Mouse (Mus musculus) midbrain, embryonic 11.5 days (tissue): Measurements from ENCODE around the gene Bcan. TPM values are rescaled to one million over a fixed set of nuclear protein-coding genes. Genes with fewer than 3 reads are reported as not detected.

Source experiments
- ATAC-seq: fragments of 200-750 bp; cut with Nextera tagmentation; 2 replicates; pipeline ENCODE4 v1.8.0; 2017; ENCODE audit warnings: moderate TSS enrichment, moderate library complexity; ENCODE audit not compliant: low FRiP score
- DNase-seq: peaks from one replicate; pipeline ENCODE4 v3.0.0; 2015; ENCODE audit warnings: low spot score; ENCODE audit errors: missing footprints
- H3K27ac ChIP-seq: fragments of 300-500 bp; sonication (generic); 2 replicates; pipeline ENCODE4 v1.5.1; 2014; ENCODE audit warnings: low read depth, low read length
- H3K27me3 ChIP-seq: fragments of 300-500 bp; sonication (generic); 2 replicates; pipeline ENCODE4 v1.6.1; 2014; ENCODE audit warnings: mild to moderate bottlenecking, low read length, moderate library complexity, mixed read lengths; ENCODE audit not compliant: control insufficient read depth, insufficient read depth
- H3K36me3 ChIP-seq: fragments of 300-500 bp; sonication (generic); 2 replicates; pipeline ENCODE4 v1.6.1; 2014; ENCODE audit warnings: mild to moderate bottlenecking, low read length, moderate library complexity, mixed read lengths; ENCODE audit not compliant: control insufficient read depth, insufficient read depth
- H3K4me1 ChIP-seq: fragments of 300-500 bp; sonication (generic); 2 replicates; pipeline ENCODE4 v1.6.1; 2014; ENCODE audit warnings: low read length; ENCODE audit not compliant: control insufficient read depth, insufficient read depth
- H3K4me2 ChIP-seq: fragments of 300-500 bp; sonication (generic); 2 replicates; pipeline ENCODE4 v1.6.1; 2014; ENCODE audit warnings: mild to moderate bottlenecking, moderate library complexity
- H3K4me3 ChIP-seq: fragments of 300-500 bp; sonication (generic); 2 replicates; pipeline ENCODE4 v1.5.1; 2014; ENCODE audit warnings: low read depth, low read length
- H3K9ac ChIP-seq: fragments of 300-500 bp; sonication (generic); 2 replicates; pipeline ENCODE4 v1.6.1; 2014; ENCODE audit warnings: low read length
- H3K9me3 ChIP-seq: fragments of 300-500 bp; sonication (generic); 2 replicates; pipeline ENCODE4 v1.6.1; 2016; ENCODE audit warnings: low read length; ENCODE audit not compliant: control insufficient read depth
- WGBS: fragments of 180-500 bp; shearing (Covaris S2); extraction: QIAGEN DNeasy Blood & Tissue Kit; methylation state at CpG from one replicate; pipeline ENCODE4 v1.1.7; 2014; 5-methylcytosine and 5-hydroxymethylcytosine counted together
- polyA plus RNA-seq: library from polyadenylated mRNA; unstranded; fragments of >200 nt; fragmentation: Nextera tagmentation; extraction: Ambion mirVana; gene quantifications from 2 replicates; pipeline ENCODE4 v1.2.1, GENCODE M21; 2014

The Bcan gene
- polyA plus RNA-seq, 1 experiment from 2014 or later: 0.44 TPM

GRCm38 (mm10) chr3:87949266-87949954 lies 50.6 kb downstream of the Bcan start:
- Histone ChIP-seq H3K4me2 (peak overlapping the region; percentile 83), H3K27ac (peak overlapping the region; percentile 90), H3K9me3 (no peaks in the 10 kb centered on the region), H3K27me3 (no peaks in the 10 kb centered on the region), H3K36me3 (no peaks in the 10 kb centered on the region), H3K4me1 (peaks cover 81% of the 10 kb centered on the region), H3K9ac (peak overlapping the region; percentile 80), H3K4me3 (peak overlapping the region; percentile 56)
- peak; percentile 93 for DNase-seq
- no peak for ATAC-seq
- under 1% methylated on average over 16 of the region's 16 CpGs for WGBS

GRCm38 (mm10) chr3:87948378-87949265 lies 51.4 kb downstream of the Bcan start, which contains the start of gene Crabp2:
Gene Crabp2, plus strand, starts transcription at chr3:87948666.
- peak within 1 kb of the TSS; percentile 83 for H3K4me2 ChIP-seq

DNA sequence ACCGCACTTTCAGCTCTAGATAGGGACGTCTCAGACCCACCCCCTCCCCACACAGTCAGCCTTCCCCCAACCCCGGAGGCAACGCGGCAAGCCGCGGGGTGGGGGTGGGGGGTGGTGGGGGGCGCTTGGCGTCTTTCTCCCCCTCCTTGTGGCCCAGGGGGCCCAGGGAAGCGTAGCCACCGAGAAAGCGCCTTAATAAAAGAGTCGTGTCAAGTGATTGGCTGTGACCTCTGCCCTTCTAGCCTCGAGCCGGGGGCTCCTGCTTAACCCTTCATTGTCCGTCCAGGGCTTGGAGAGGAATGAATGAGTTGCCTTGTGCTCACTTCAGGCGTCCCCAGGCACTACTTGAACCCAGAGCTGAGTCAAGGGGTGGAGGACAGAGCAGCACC lies 52.2 kb downstream of the Bcan start:
- Histone ChIP-seq H3K4me3 (peak overlapping the region; percentile 56), H3K9ac (peak overlapping the region; percentile 80), H3K27me3 (no peaks in the 10 kb centered on the region), H3K36me3 (no peaks in the 10 kb centered on the region), H3K27ac (peak overlapping the region; percentile 90), H3K9me3 (no peaks in the 10 kb centered on the region), H3K4me2 (peak overlapping the region; percentile 83), H3K4me1 (peaks cover 81% of the 10 kb centered on the region)
- ATAC-seq (peak; percentile 50), DNase-seq (peak; percentile 96)
- 1% methylated on average over 13 of the region's 17 CpGs for WGBS

More at GRCm38 (mm10) chr3:87948378-87949265, 51.4 kb downstream of the Bcan start, which contains the start of gene Crabp2:
- Histone ChIP-seq H3K9ac (peak within 1 kb of the TSS; percentile 80), H3K27ac (peak within 1 kb of the TSS; percentile 90), H3K36me3 (no peaks in the 10 kb centered on the region), H3K4me1 (peaks cover 84% of the 10 kb centered on the region), H3K4me3 (peak within 1 kb of the TSS; percentile 56), H3K9me3 (no peaks in the 10 kb centered on the region), H3K27me3 (no peaks in the 10 kb centered on the region)
- DNase-seq (peak; percentile 96), ATAC-seq (peak; percentile 23)
- under 1% methylated on average over 35 of the region's 35 CpGs for WGBS

- Histone ChIP-seq H3K27me3 (no peaks in the 10 kb centered on the region), H3K36me3 (peaks cover 2% of the 10 kb centered on the region; the same call in 1 of the 2 replicates), H3K4me3 (peak overlapping the region; percentile 56), H3K9ac (peak overlapping the region; percentile 80), H3K4me2 (peak overlapping the region; percentile 83), H3K27ac (peak overlapping the region; percentile 90), H3K4me1 (peaks cover 75% of the 10 kb centered on the region), H3K9me3 (no peaks in the 10 kb centered on the region)
- DNase-seq (peak; percentile 97), ATAC-seq (peak; percentile 17)
- 2% methylated on average over 26 of the region's 26 CpGs for WGBS
Observed at GRCm38 (mm10) chr3:87947056-87947810, 52.8 kb downstream of the Bcan start.

DNA sequence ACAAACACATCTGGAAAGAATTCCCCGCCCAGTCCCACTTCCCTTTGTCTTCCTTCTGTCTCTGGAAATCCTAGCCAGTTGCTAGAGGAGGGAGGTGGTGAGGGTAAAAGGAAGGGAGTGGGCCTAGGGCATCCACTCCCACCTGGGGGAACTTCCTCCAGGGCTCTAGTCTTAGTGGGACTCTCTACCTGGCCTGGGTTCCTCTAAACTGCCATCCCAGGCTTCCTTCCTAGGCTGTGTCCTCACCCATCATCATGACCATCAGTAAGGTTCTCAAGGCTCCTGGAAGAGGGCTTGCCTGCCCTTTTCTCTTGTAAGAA lies 53.5 kb downstream of the Bcan start:
- H3K4me1 ChIP-seq: peaks cover 68% of the 10 kb centered on the region
- H3K9ac ChIP-seq: peak overlapping the region; percentile 80

GRCm38 (mm10) chr3:87945781-87946540 lies 54.1 kb downstream of the Bcan start:
- ATAC-seq: no peak
- Histone ChIP-seq H3K9ac (peak overlapping the region; percentile 80), H3K36me3 (peaks cover 13% of the 10 kb centered on the region), H3K27ac (peak overlapping the region; percentile 90), H3K4me3 (no peak overlapping the region), H3K9me3 (no peaks in the 10 kb centered on the region), H3K4me1 (peaks cover 63% of the 10 kb centered on the region), H3K4me2 (peak overlapping the region; percentile 13), H3K27me3 (no peaks in the 10 kb centered on the region)
- WGBS: 1% methylated on average over 12 of the region's 12 CpGs
- DNase-seq: peak; percentile 90

More for the DNA sequence above, 53.5 kb downstream of the Bcan start:
- 6% methylated on average over 1 of the region's 1 CpGs for WGBS
- Histone ChIP-seq H3K4me3 (no peak overlapping the region), H3K27ac (peak overlapping the region; percentile 90), H3K9me3 (no peaks in the 10 kb centered on the region), H3K27me3 (no peaks in the 10 kb centered on the region), H3K36me3 (peaks cover 9% of the 10 kb centered on the region), H3K4me2 (no peak overlapping the region)
- ATAC-seq (no peak), DNase-seq (peak; percentile 92)

DNA sequence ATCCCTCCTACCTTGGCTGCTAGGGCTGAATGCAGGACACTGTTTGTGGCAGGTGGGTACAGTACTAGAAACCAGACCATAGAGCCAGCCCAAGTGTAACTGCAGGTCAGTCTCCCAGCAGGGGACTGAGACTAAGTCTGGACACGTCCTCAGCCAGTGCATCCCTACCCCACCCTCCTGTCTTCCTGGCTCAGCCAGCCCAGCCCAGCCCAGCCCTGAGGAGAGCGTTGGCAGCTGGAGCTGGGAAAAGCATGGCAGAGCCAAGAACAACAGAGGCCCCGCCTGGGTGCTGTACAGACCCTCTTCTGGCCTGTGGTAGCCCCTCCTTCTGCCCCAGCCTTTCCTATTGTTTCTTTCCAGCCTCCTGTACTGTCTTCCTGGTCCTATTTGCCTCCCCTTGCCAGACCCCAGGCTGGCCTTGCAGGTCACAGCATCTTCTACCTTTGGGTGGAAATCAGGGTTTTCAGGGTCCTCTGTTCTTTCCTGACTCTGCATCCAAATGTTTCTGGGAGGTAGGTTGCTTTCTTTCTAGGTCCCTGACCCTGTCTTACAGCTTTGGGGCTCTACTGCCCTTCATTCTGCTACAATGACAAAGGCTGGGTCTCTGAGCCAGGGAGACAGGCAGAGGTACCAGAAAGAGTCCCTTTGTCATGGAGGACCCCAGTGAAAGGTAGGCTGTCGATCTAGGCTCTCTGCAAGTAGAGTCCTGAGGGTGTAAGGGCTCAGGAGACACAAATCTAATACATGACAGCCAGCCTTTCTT lies 55.0 kb downstream of the Bcan start:
- peak; percentile 39; the same call in 1 of the 2 replicates for ATAC-seq
- Histone ChIP-seq H3K27me3 (no peaks in the 10 kb centered on the region), H3K36me3 (peaks cover 14% of the 10 kb centered on the region), H3K4me2 (peak overlapping the region; percentile 13; the same call in 1 of the 2 replicates), H3K27ac (peak overlapping the region; percentile 90), H3K9me3 (no peaks in the 10 kb centered on the region), H3K9ac (peak overlapping the region; percentile 42), H3K4me3 (no peak overlapping the region), H3K4me1 (peaks cover 56% of the 10 kb centered on the region)
- 14% methylated on average over 4 of the region's 4 CpGs for WGBS
- DNase-seq: peak; percentile 90

DNA sequence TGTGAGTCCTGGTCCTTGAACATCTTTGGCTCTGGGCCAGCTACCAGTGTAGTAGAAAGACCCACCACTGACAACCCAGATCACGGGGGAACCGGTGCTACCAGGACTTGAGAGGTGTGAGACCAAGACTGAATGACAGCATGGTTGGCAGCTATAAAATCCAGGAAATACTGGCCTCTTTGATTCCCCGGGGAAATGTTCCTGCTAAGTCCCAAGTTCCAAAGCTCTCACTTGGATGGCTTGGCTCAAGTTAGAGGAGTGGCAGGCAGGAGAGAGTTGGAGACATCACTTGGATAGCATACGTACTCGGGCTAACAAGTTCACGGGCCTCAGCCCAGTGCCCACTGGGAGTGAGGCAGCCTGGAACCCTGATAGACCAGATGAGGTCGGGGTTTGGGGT lies 56.4 kb downstream of the Bcan start:
- H3K9ac ChIP-seq: no peak overlapping the region
- H3K4me2 ChIP-seq: no peak overlapping the region
- WGBS: 87% methylated on average over 7 of the region's 7 CpGs
- no peak for ATAC-seq
- no peaks in the 10 kb centered on the region for H3K27me3 ChIP-seq
- H3K36me3 ChIP-seq: peaks cover 18% of the 10 kb centered on the region
- peak; percentile 77 for DNase-seq
- H3K27ac ChIP-seq: no peak overlapping the region
- no peak overlapping the region for H3K4me3 ChIP-seq
- H3K4me1 ChIP-seq: peaks cover 45% of the 10 kb centered on the region
- H3K9me3 ChIP-seq: no peaks in the 10 kb centered on the region
